Mouse (Mus musculus) MEL (cell line): ENCODE data around the gene Ptprn2.

Source experiments
- CTCF ChIP-seq, 3 experiments: IDR thresholded peaks in 2 of 3; conservative IDR thresholded peaks in 1 of 3; 2 replicates each; pipeline ENCODE4 v1.5.1; 2011 to 2012; ENCODE audit warnings: low read length in 3 of 3, low read depth in 2 of 3, mild to moderate bottlenecking in 2 of 3, improper control_type of control experiment in 1 of 3, inconsistent platforms in 1 of 3, mixed read lengths in 1 of 3, moderate library complexity in 1 of 3; ENCODE audit not compliant: control insufficient read depth in 1 of 3, insufficient read depth in 1 of 3, poor library complexity in 1 of 3, severe bottlenecking in 1 of 3
- EP300 ChIP-seq, 2 experiments: IDR thresholded peaks; 2 replicates each; pipeline ENCODE4 v1.6.1; 2011; ENCODE audit warnings: improper control_type of control experiment in 2 of 2, low read length in 2 of 2, low read depth in 1 of 2, mild to moderate bottlenecking in 1 of 2
- MAZ ChIP-seq: IDR thresholded peaks from 2 replicates; pipeline ENCODE4 v1.6.1; 2012; ENCODE audit warnings: low read depth, mild to moderate bottlenecking, inconsistent platforms, low read length, improper control_type of control experiment
- MXI1 ChIP-seq: IDR thresholded peaks from 2 replicates; pipeline ENCODE4 v1.6.1; 2011; ENCODE audit warnings: mild to moderate bottlenecking, low read depth, low read length, improper control_type of control experiment
- MYB ChIP-seq: IDR thresholded peaks from 2 replicates; pipeline ENCODE4 v1.6.1; 2011; ENCODE audit warnings: mild to moderate bottlenecking, low read depth, low read length, improper control_type of control experiment
- POLR2A ChIP-seq, 2 experiments: IDR thresholded peaks; 2 replicates each; pipeline ENCODE4 v1.6.1; 2011 to 2012; ENCODE audit warnings: low read length in 2 of 2, mild to moderate bottlenecking in 2 of 2, control low read depth in 1 of 2, improper control_type of control experiment in 1 of 2, low read depth in 1 of 2, moderate library complexity in 1 of 2; ENCODE audit not compliant: control insufficient read depth in 1 of 2, insufficient read depth in 1 of 2, poor library complexity in 1 of 2
- SIN3A ChIP-seq: IDR thresholded peaks from 2 replicates; pipeline ENCODE4 v1.6.1; 2012; ENCODE audit warnings: low read length, improper control_type of control experiment, inconsistent platforms
- TAL1 ChIP-seq: IDR thresholded peaks from 2 replicates; pipeline ENCODE4 v1.6.1; 2012; ENCODE audit warnings: mild to moderate bottlenecking, inconsistent platforms, low read length, moderate library complexity, mixed read lengths
- ZC3H11A ChIP-seq: IDR thresholded peaks from 2 replicates; pipeline ENCODE4 v1.6.1; 2012; ENCODE audit warnings: low read depth, mild to moderate bottlenecking, inconsistent platforms, low read length, improper control_type of control experiment
- ZNF384 ChIP-seq: IDR thresholded peaks from 2 replicates; pipeline ENCODE4 v1.6.1; 2012; ENCODE audit warnings: low read depth, mild to moderate bottlenecking, inconsistent platforms, low read length, improper control_type of control experiment

DNA sequence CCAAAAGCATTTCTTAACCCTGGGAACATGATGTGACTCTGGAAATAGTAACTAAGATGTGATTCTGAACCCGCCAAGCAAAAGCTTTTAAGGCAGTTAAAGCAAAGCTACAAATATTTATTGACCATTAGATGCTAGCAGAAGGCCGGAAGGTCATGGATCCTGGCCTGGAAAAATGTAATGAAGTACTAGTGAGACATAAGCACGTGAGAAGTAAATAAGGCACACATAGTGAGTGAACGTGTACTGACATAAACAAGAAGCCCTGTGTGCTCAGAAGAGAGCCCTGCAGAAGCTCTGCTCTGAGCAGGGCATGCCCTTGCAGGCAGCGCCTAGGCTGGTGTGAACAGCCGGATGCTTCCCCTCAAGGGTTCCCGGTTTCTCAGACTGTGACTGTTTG, 557.2 kb downstream of the Ptprn2 start:
- no peak for TF ChIP-seq CTCF (IDR thresholded peaks at IDR 0.05 in 2 of 3, conservative IDR thresholded peaks at IDR 0.05 in 1 of 3; ENCODE audit: control insufficient read depth in 1 of 3, insufficient read depth in 1 of 3, low read depth in 2 of 3, low read length in 3 of 3, poor library complexity in 1 of 3, severe bottlenecking in 1 of 3)
- no peak for TF ChIP-seq SIN3A
- no peak for TF ChIP-seq TAL1
- no peak for TF ChIP-seq ZNF384
- no peak for TF ChIP-seq MXI1
- no peak for TF ChIP-seq ZC3H11A
- TF ChIP-seq EP300 (IDR thresholded peaks at IDR 0.05; ENCODE audit: low read depth in 1 of 2, low read length in 2 of 2) = no peak
- TF ChIP-seq POLR2A (IDR thresholded peaks at IDR 0.05; ENCODE audit: control insufficient read depth in 1 of 2, insufficient read depth in 1 of 2, low read depth in 1 of 2, low read length in 2 of 2, poor library complexity in 1 of 2) = no peak
- no peak for TF ChIP-seq MYB
- no peak for TF ChIP-seq MAZ
